Mouse (Mus musculus): ENCODE measurements around the gene 1700009N14Rik. TPM values are rescaled to one million over a fixed set of nuclear protein-coding genes. Genes with fewer than 3 reads are reported as not detected.

1700009N14Rik gene
- not detected for polyA plus RNA-seq (2017; shearing (Covaris generic))

DNA sequence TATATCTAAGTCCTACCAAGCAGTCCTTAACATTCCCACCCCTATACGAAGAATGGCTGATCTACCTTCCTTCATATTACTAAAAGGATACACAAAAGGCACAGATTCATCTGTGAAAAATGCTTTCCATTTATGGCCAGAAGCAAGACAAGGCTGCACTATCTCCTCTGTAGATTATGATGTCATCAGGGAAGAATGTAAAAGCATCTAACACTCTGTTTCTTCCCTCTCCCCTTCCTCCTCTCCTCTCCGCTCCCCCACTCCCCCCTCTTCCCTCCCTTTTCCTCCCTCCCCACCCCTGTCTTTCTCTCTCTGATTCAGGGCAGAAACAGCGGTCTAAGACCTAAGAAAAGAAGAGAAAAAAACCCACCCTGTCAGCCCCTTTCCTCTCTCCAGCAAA is at the start of gene 1700009N14Rik:
1700009N14Rik (plus strand) TSS at position 227 of the 400 bp plus-strand sequence.

Measured in activated CD4-positive, CD25-positive, alpha-beta regulatory T cell, adult 9 weeks (primary cell).